Mouse (Mus musculus) thymus, adult 2 months (tissue): ENCODE results near the gene Ppia.

Source experiments
- CTCF ChIP-seq: fragments of 200-500 bp; IDR thresholded peaks from 2 replicates; pipeline ENCODE4 v1.5.1; 2012; ENCODE audit warnings: mild to moderate bottlenecking, control low read depth, low read length, moderate library complexity, borderline replicate concordance; ENCODE audit not compliant: control insufficient read depth, poor library complexity, insufficient read depth; ENCODE audit errors: extremely low read depth
- POLR2A ChIP-seq: fragments of 200-500 bp; IDR thresholded peaks from 2 replicates; pipeline ENCODE4 v1.6.1; 2012; ENCODE audit warnings: mild to moderate bottlenecking, low read length, control low read depth, moderate library complexity; ENCODE audit not compliant: control insufficient read depth, poor library complexity, insufficient read depth; ENCODE audit errors: extremely low read depth

DNA sequence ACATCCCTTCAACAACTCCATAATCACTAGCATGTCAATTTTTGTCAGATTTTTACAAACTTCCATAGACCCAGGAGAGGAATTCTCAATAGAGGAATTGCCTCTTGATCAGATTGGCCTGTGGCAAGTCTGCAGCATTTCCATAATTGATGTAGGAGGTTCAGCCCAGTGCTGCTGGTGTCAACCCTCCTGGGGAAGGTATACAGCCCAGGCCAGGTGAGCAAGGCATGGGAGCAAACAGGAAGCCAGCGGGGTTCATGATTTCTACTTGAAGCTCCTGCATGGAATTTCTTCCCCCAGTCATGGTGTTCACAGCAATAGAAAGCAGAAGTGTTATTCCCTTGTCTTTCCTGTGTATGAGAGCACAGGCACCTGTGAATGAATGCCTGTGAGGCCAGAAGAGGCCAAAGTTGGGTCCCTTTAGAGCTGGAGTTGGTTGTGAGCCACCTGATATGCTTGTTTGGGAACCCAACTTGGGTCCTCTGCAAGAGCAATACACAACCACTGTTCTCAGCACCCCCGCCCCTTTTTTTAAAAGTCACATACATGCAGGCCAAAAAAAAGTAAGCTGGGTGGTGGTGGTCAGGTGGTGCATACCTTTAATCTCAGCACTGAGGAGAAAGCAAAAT is 5.6 kb downstream of the Ppia start:
- TF ChIP-seq CTCF: no peak
- no peak for TF ChIP-seq POLR2A
